8 mouse cellular contexts compared by ENCODE assay signal in genomic region chr6:38253736-38254641, GRCm38 (mm10). TPM values are rescaled to one million over a fixed set of nuclear protein-coding genes. Genes with fewer than 3 reads are reported as not detected.
DNase-seq lines count a peak whose midpoint lies in the region; ATAC-seq and TF ChIP-seq lines count a peak whose summit lies in the region.

Gene D630045J12Rik (minus strand): TSS chr6:38254009.

- peak; percentile 83 for ATAC-seq in cerebellum, adult (ENCODE audit: insufficient number of reproducible peaks, low FRiP score, low TSS enrichment)
- ATAC-seq in forebrain, embryonic 15.5 days (replicated peaks): peak; percentile 96
- ATAC-seq in lung, embryonic 14.5 days (ENCODE audit: insufficient read depth): peak; percentile 98

- H3K36me3 ChIP-seq in ES-E14 (ENCODE audit: control insufficient read depth, insufficient read depth, low read length, poor library complexity, severe bottlenecking): no peaks in the 10 kb centered on the region
- no peaks in the 10 kb centered on the region for H3K36me3 ChIP-seq in forebrain, embryonic 15.5 days
- H3K36me3 ChIP-seq in lung, embryonic 14.5 days (ENCODE audit: insufficient read depth): no peaks in the 10 kb centered on the region; the same call in 1 of the 2 replicates

- DNase-seq in ES-E14 (ENCODE audit: low read depth, low spot score): no peak
- peak; percentile 62 for DNase-seq in heart, postnatal 25 days (ENCODE audit: low spot score)
- peak in 1 of 2 experiments; percentile 63 for DNase-seq in layer of hippocampus, adult 18-20 months (ENCODE audit: low spot score in 2 of 2)
- DNase-seq in lung, embryonic 14.5 days: peak; percentile 91
- DNase-seq in ovary, postnatal 14 days (ENCODE audit: low spot score): peak; percentile 67
- DNase-seq in thymus, postnatal 14 days: peak; percentile 72

- peak within 1 kb of the TSS; percentile 83 to 93 for H3K4me3 ChIP-seq in ES-E14 (ENCODE audit: insufficient read depth in 1 of 2, low read depth in 1 of 2, low read length in 2 of 2, poor library complexity in 1 of 2, severe bottlenecking in 1 of 2)
- peak within 1 kb of the TSS; percentile 74 for H3K4me3 ChIP-seq in forebrain, embryonic 15.5 days
- H3K4me3 ChIP-seq in lung, embryonic 14.5 days (ENCODE audit: low read depth, low read length): peak within 1 kb of the TSS; percentile 84

- H3K27ac ChIP-seq in ES-E14 (ENCODE audit: insufficient read depth, low read depth, low read length, poor library complexity, severe bottlenecking): no peak within 1 kb of the TSS
- peak within 1 kb of the TSS; percentile 90 for H3K27ac ChIP-seq in forebrain, embryonic 15.5 days (replicated peaks)
- peak within 1 kb of the TSS; percentile 73; the same call in 1 of the 2 replicates for H3K27ac ChIP-seq in lung, embryonic 14.5 days (ENCODE audit: low read depth)

- intact Hi-C loops in heart, postnatal 25 days (cut with DNase I): loop anchor here (2.0 kb wide), 1 partner anchor 95 kb away; no protein-coding TSS in a partner anchor

- under 1% methylated on average over 84 of the region's 118 CpGs for WGBS in forebrain, embryonic 15.5 days
- WGBS in lung, embryonic 14.5 days: 1% methylated on average over 98 of the region's 118 CpGs

- H3K9ac ChIP-seq in ES-E14 (ENCODE audit: insufficient read depth, low read depth, low read length, poor library complexity, severe bottlenecking): peak within 1 kb of the TSS; percentile 81
- H3K9ac ChIP-seq in forebrain, embryonic 15.5 days (replicated peaks): peak within 1 kb of the TSS; percentile 87
- peak within 1 kb of the TSS; percentile 88 for H3K9ac ChIP-seq in lung, embryonic 14.5 days

- no peak for TF ChIP-seq CTCF in lung, embryonic 14.5 days (IDR thresholded peaks at IDR 0.05; ENCODE audit: low read depth)

- H3K4me2 ChIP-seq in forebrain, embryonic 15.5 days (replicated peaks): peak within 1 kb of the TSS; percentile 63
- H3K4me2 ChIP-seq in lung, embryonic 14.5 days: peak within 1 kb of the TSS; percentile 71

- H3K27me3 ChIP-seq in forebrain, embryonic 15.5 days: no peaks in the 10 kb centered on the region
- no peaks in the 10 kb centered on the region for H3K27me3 ChIP-seq in lung, embryonic 14.5 days (ENCODE audit: insufficient read depth, low read length)

- in situ Hi-C loops in ES-E14 (cut with MboI; ENCODE audit: low sequenced_read_pairs in 2 of 2, unreplicated experiment in 2 of 2): no loop called here

- H3K4me1 ChIP-seq in ES-E14 (ENCODE audit: control insufficient read depth in 2 of 2, insufficient read depth in 2 of 2, low read length in 2 of 2, poor library complexity in 1 of 2): peaks cover 2 to 3% of the 10 kb centered on the region in 2 experiments; a peak in 1 of 4 replicates
- H3K4me1 ChIP-seq in forebrain, embryonic 15.5 days: peaks cover 32% of the 10 kb centered on the region
- no peaks in the 10 kb centered on the region for H3K4me1 ChIP-seq in lung, embryonic 14.5 days (ENCODE audit: insufficient read depth)

- no peaks in the 10 kb centered on the region for H3K9me3 ChIP-seq in ES-E14 (ENCODE audit: control insufficient read depth, insufficient read depth, low read depth, low read length)
- no peaks in the 10 kb centered on the region for H3K9me3 ChIP-seq in forebrain, embryonic 15.5 days
- no peaks in the 10 kb centered on the region for H3K9me3 ChIP-seq in lung, embryonic 14.5 days (ENCODE audit: low read depth, low read length)

TF ChIP-seq in ES-E14, 5 proteins besides CTCF, POLR2A, EP300 and RAD21:
- TF ChIP-seq CHD2 (IDR thresholded peaks at IDR 0.05; ENCODE audit: low read depth, low read length): no peak
- no peak for TF ChIP-seq ZNF384 (IDR thresholded peaks at IDR 0.05; ENCODE audit: low read depth, low read length)
- no peak for TF ChIP-seq MAFK (IDR thresholded peaks at IDR 0.05; ENCODE audit: insufficient read depth, low read depth, low read length)
- no peak for TF ChIP-seq ZC3H11A (IDR thresholded peaks at IDR 0.05; ENCODE audit: borderline replicate concordance, low read depth, low read length)
- no peak for TF ChIP-seq HCFC1 (IDR thresholded peaks at IDR 0.05; ENCODE audit: borderline replicate concordance, insufficient read depth, low read length)

RNA-seq across cellular contexts. Expression of gene D630045J12Rik, which starts in this region (rescaled TPM):
- 4.1 and 6.3 TPM in 2 replicates for total RNA-seq in ES-E14 (2012; rRNA removed)
- polyA plus RNA-seq in forebrain, embryonic 15.5 days (2015; fragmentation: Nextera tagmentation; extraction: Ambion mirVana): 17.6 and 18.4 TPM in 2 replicates
- 1 to 10 TPM; 1.2 to 1.7 TPM for total RNA-seq in heart, postnatal 25 days (2021)
- 10 to 100 TPM; 35.1 to 36.3 TPM for total RNA-seq in layer of hippocampus, adult 18-20 months (2021)
- 5.9 and 6.2 TPM in 2 replicates for polyA plus RNA-seq in lung, embryonic 14.5 days (2014; fragmentation: Nextera tagmentation; extraction: Ambion mirVana)
